Mouse (Mus musculus): ENCODE data around the gene Eif3k. TPM values are rescaled to one million over a fixed set of nuclear protein-coding genes. Genes with fewer than 3 reads are reported as not detected.

Gene Eif3k
- total RNA-seq, 4 experiments from 2014 or later = 152 to 167 (median 158) TPM

GRCm38 (mm10) chr7:28939418-28940183 lies 42.1 kb downstream of the Eif3k start:
- DNase-seq (ENCODE audit: low spot score) = no peak

- no peak for DNase-seq (ENCODE audit: low spot score)
Measured at GRCm38 (mm10) chr7:28938654-28939053, 43.0 kb downstream of the Eif3k start.

DNA sequence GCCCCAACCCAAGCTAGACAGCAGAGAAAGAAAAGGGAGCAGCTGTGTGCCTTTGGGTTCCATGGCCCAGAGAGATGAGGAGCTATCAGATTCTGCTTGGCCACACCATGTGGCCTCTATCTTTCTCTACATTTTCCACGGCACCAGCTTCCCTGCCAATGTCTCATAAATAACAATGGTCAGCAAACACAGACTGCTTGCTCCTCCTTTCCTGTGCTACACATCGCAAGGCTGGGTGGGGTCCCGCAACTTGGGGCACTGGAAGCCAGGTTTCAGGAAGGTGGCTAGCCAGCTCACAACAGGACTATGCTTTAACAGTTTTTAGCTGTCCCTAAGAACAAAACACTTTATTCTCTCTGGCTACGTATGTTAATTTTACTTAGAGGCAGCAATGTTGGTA lies 44.9 kb downstream of the Eif3k start:
- DNase-seq (ENCODE audit: low spot score) = no peak

- DNase-seq (ENCODE audit: low spot score) = no peak
Measured at GRCm38 (mm10) chr7:28933825-28934224, 47.8 kb downstream of the Eif3k start.

DNA sequence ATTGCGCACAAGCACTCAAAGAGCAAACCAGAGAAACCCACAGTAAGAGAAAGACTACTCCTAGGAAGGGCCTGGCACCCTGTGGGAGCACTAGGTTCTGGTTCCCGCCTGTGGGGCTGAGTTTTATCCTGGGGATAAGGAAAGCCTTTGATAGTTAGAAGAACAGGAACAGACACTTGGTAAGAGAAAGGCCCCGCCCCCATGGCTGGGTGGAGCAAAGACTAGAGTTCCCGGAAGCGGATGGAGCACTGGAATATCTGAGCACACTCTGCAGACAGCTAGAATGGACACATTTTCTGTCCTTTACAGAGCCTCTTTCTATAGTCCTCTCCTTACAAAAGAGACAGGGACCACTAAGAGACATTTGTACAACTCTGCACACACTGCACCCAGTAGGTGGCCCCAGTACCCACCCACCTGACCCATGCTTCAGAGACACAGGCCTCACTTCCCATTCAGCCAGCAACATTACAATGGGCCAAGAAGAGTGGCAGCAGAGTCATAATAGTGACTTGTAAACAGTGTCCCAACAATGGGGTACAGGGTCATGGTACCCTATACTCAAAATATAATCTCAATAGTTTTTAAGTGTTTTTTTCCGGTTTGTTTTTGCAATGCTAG lies 49.1 kb downstream of the Eif3k start:
- no peak for DNase-seq (ENCODE audit: low spot score)

GRCm38 (mm10) chr7:28931695-28932039 lies 50.0 kb downstream of the Eif3k start:
- DNase-seq (ENCODE audit: low spot score) = no peak

GRCm38 (mm10) chr7:28931032-28931694 lies 50.5 kb downstream of the Eif3k start:
- no peak for DNase-seq (ENCODE audit: low spot score)

DNA sequence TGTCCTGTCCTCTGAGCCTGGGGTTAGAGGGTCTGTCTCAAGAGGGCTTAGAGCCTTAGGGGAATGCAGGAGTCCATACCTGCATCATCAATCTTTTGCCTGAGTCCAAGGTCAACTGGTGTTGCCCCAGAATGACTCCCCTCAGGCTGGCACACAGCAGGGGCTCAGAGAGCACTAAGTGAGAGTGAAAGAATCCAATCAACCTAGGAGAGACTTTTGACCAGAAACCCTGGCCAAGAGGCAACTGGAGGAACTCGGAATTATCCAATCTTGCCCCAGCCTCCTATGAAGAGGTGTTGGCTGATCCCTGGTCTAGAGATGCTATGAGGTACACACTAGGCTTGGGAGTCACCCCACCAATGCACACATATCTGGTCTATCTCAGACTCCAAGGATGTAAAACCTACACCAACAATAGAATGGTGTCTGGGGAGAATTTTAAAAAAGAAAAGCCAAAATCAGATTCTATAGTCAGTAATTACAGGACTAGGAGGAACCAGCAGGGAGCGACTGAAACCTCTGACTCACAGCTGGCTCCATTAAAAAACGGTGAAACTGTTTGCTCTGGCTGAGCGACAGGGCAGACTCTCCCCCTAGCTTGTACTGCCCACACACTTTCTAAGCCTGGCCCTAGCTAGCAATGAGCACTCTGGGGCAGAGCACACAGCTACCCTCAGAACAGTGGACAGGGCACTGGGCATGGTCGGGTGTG lies 51.2 kb downstream of the Eif3k start:
- DNase-seq (ENCODE audit: low spot score) = no peak

GRCm38 (mm10) chr7:28929381-28929780 lies 52.3 kb downstream of the Eif3k start:
- no peak for DNase-seq (ENCODE audit: low spot score)

DNA sequence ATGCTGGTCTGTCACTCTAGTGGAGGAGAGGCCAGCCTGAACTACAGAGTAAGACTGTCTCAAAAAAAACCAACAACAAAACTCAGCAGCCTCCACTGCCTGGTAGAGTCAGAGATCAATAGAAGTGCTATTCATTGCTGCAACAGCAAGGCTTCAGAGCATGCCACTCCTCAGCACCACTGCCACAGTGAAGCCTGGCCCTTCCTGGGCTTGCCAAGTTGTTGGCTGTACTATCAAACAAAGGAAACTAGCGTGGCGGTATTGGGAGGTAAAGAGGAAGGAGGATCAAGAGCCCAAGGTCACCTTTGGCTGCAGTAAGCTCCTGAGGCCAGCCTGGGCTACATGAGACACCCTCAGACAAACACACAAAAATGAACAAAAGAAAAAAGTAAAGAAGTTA lies 55.5 kb downstream of the Eif3k start:
- DNase-seq (ENCODE audit: low spot score) = no peak

DNA sequence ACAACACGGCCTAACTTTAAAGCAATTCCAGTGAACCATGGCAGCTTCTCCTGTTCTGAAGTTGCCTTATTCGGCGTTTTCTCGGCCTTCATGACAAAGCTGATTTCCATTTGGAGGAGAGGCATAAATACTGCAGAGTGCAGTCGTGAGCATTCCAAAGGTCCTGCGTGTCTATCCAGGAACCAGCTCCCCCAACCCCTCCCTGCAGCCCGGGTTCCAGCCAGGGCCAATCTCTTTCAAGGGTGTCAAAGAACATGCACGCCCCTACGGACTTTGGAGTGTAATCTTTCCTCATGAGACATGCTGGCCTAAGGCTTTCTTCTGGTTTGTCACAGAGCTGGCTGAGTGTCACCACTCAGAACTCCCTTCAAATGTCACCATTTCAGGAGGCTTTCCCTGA lies 56.3 kb downstream of the Eif3k start:
- DNase-seq (ENCODE audit: low spot score) = no peak

GRCm38 (mm10) chr7:28924802-28925201 lies 56.9 kb downstream of the Eif3k start:
- no peak for DNase-seq (ENCODE audit: low spot score)

DNA sequence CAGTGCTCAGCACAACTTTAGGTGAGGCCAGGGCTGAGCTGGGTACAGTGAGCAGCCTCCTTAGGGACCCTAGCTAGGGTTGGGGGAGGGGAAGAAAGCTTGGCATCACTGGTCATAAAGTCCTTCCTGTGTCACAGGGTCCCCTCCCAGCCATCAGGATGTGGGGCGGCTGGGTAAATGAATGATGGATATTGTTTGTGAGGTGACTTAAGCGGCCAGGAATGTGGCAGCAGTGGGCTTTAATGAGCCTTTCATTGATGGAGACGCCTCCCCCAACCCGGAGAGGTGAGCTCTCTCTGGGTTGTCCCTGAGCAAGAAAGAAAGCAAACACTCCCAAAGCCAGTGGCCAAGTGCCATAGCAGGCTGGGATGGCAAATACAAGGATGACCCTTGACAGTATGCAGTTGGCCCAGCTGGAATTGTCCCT lies 57.8 kb downstream of the Eif3k start:
- no peak for DNase-seq (ENCODE audit: low spot score)

DNA sequence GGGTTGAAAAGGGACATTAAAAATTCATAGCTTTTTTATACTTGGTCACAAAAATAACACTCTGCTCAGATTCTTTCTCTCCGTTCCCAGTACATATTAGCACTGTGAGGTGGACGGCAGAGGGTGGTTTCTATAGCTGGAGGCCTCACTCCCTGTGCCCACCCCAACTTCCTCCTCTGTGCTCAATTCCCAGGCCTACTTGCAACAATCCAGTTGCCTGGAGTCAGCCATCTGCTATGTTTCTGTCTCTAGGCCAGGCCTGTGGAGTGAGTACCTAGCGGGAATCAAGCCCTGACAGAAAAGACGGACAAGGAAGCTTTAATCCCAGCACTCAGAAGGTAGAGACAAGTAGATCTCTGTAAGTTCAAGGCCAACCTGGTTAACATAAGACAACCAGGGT lies 59.1 kb downstream of the Eif3k start:
- no peak for DNase-seq (ENCODE audit: low spot score)

GRCm38 (mm10) chr7:28921722-28922465 lies 59.8 kb downstream of the Eif3k start:
- DNase-seq (ENCODE audit: low spot score) = no peak

Other genes starting within 250 kb of the Eif3k start
- 10 to 100 TPM; 64.0 to 72.6 (median 67.4) TPM for gene Mrps12, start 240.0 kb downstream of the Eif3k start, total RNA-seq (2022)
- 10 to 100 TPM; 13.1 to 15.0 (median 13.7) TPM for gene Sars2, start 239.9 kb downstream of the Eif3k start, total RNA-seq (2022)
- not detected for gene Ccer2, start 225.7 kb downstream of the Eif3k start, total RNA-seq (2022)
- 10 to 100 TPM; 84.0 to 92.6 (median 90.8) TPM for gene Sirt2, start 215.1 kb downstream of the Eif3k start, total RNA-seq (2022)
- 10 to 100 TPM; 22.8 to 29.1 (median 28.1) TPM for gene Nfkbib, start 214.4 kb downstream of the Eif3k start, total RNA-seq (2022)
- 1 to 10 TPM; 1.4 to 3.0 (median 1.6) TPM for gene Rinl, start 192.9 kb downstream of the Eif3k start, total RNA-seq (2022)
- 100 to 1,000 TPM; 185 to 230 (median 214) TPM for gene Hnrnpl, start 173.3 kb downstream of the Eif3k start, total RNA-seq (2022)
- gene Ech1, start 156.6 kb downstream of the Eif3k start, total RNA-seq (2022) = 1,000 to 10,000 TPM; 2,066 to 2,754 (median 2,219) TPM
- 10 to 100 TPM; 17.3 to 32.1 (median 24.6) TPM for gene Lgals4, start 148.0 kb downstream of the Eif3k start, total RNA-seq (2022)
- 1 to 10 TPM in 1 of 4 experiments, not detected in 3; 1.3 TPM for gene Lgals7, start 118.0 kb downstream of the Eif3k start, total RNA-seq (2022)
- under 1 TPM; 0.12 to 0.32 (median 0.23) TPM for gene Capn12, start 100.4 kb downstream of the Eif3k start, total RNA-seq (2022)
- gene Actn4, start 19.5 kb downstream of the Eif3k start, total RNA-seq (2022) = 10 to 100 TPM; 57.8 to 82.0 (median 75.8) TPM
- 1 to 10 TPM in 1 of 4 experiments, under 1 TPM in 3; 0.50 to 1.1 (median 0.74) TPM for gene Map4k1, start 186 bp upstream of the Eif3k start, total RNA-seq (2022)
- gene Ryr1, start 143.3 kb upstream of the Eif3k start, total RNA-seq (2022) = 1 to 10 TPM in 2 of 4 experiments, under 1 TPM in 2; 0.79 to 1.5 (median 0.92) TPM
- 1 to 10 TPM in 3 of 4 experiments, under 1 TPM in 1; 1.00 to 1.5 (median 1.2) TPM for gene Rasgrp4, start 153.0 kb upstream of the Eif3k start, total RNA-seq (2022)
- gene Fam98c, start 174.4 kb upstream of the Eif3k start, total RNA-seq (2022) = 10 to 100 TPM; 10.4 to 12.6 (median 10.8) TPM
- gene Ggn, start 188.3 kb upstream of the Eif3k start, total RNA-seq (2022) = under 1 TPM in 3 of 4 experiments, not detected in 1; 0.14 to 0.37 (median 0.28) TPM
- gene Spred3, start 188.5 kb upstream of the Eif3k start, total RNA-seq (2022) = under 1 TPM; 0.23 to 0.75 (median 0.52) TPM
- gene Psmd8, start 198.8 kb upstream of the Eif3k start, total RNA-seq (2022) = 100 to 1,000 TPM; 116 to 132 (median 121) TPM
- gene Catsperg1, start 232.2 kb upstream of the Eif3k start, total RNA-seq (2022) = under 1 TPM in 3 of 4 experiments, not detected in 1; 0.24 to 0.34 (median 0.25) TPM